Mouse (Mus musculus) olfactory bulb, adult 2 months (tissue): ENCODE measurements around the gene Slc17a7.

Experiments
- CTCF ChIP-seq: fragments of 200-500 bp; IDR thresholded peaks from 2 replicates; pipeline ENCODE4 v1.5.1; 2012; ENCODE audit warnings: low read depth, mild to moderate bottlenecking, low read length, moderate library complexity; ENCODE audit not compliant: insufficient read depth
- POLR2A ChIP-seq: fragments of 200-500 bp; IDR thresholded peaks from 2 replicates; pipeline ENCODE4 v1.6.1; 2012; ENCODE audit warnings: mild to moderate bottlenecking, low read depth, low read length, moderate library complexity; ENCODE audit not compliant: insufficient read depth

DNA sequence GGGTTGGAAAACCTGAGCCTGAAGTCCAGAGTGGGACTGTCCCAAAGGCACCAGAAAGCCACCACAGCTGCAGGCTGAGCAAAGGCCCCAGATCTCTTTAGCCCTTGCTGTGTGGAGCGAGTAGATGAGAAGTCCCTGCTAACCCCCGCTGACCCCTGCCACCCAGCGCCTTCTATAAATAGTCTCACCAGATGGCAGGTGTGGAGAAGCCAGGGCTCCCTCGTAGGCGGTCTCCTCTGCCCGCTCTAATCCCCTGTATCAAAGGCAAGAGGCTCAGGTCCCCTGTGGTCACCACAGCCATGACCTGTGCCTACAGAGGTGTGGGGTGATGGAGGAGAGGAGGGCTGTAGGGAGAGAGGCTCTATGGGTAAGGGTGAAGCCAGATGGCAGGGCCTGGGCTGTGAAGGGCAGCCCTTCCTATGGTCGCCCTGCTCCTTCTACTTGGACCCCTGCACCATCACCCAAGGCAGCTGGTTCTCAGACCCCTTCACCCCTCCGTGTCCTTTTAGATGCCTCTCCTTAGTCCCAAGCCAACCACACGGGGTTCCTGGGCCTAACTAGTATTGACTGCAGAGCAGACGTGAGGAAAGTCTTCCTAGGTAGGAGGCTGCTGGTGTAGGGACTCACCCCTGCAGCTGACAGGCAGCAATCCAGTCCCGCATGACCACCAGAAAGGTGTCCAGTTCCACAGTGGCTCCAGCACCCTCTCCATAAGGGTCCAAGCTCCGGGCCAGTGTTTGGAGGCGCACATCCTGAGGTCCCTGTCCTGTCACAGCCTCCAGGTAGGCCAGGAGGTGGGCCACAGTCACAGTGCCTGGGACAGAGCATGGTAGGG lies 31.8 kb downstream of the Slc17a7 start:
- TF ChIP-seq CTCF (no peak), POLR2A (no peak)
